Mouse (Mus musculus) common myeloid progenitor, adult 5-6 weeks (primary cell): Measurements from ENCODE around the gene Lysmd2. TPM values are rescaled to one million over a fixed set of nuclear protein-coding genes. Genes with fewer than 3 reads are reported as not detected.
A peak's percentile ranks its signal among the peaks of the same experiment; 100 is the strongest.
"Not testable (repeated sequence)": the region's sequence is repeated elsewhere in the genome, so short reads cannot be mapped to it uniquely, and the experiment has no call there.

Source experiments
- ATAC-seq: replicated peaks from 2 replicates; pipeline ENCODE4 v1.8.0; 2016; ENCODE audit warnings: low read depth, mild to moderate bottlenecking, moderate TSS enrichment, inconsistent platforms; ENCODE audit not compliant: poor library complexity, severe bottlenecking
- total RNA-seq: library from RNA; stranded (forward); fragments of 200-1000, 187-1606 nt; gene quantifications from 2 replicates; pipeline ENCODE4 v1.2.3, GENCODE M21; 2017

Gene Lysmd2
- total RNA-seq, 1 experiment from 2014 or later: 3.1 TPM

DNA sequence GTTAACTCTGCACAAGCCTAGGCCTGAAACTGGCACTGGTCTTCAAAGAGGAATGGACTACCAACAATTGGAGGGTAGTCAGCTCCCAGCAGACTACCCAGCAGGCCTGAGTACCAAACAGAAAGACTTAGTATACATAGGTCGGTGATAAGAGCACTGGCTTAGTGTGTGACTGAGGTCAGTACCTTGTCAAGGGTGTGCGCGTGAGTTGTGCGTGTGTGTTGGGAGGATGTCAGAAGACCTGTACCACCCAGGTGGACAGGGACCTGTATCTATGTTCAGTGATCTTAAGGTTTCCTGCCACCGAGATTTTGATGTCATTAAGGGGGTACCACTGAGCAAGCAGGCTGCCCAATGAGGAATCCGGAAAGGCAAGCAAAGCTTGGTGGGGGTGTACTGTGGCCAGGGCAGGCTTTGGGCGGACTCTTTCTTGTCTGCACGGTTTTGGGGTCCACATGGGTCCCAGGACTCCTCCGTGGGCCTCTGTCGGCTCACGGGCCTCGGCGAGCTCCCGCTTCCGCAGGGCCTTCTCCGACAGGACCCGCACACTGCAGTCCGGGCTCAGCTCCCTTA lies 472 bp upstream of the Lysmd2 start:
- peak; percentile 42 for ATAC-seq

DNA sequence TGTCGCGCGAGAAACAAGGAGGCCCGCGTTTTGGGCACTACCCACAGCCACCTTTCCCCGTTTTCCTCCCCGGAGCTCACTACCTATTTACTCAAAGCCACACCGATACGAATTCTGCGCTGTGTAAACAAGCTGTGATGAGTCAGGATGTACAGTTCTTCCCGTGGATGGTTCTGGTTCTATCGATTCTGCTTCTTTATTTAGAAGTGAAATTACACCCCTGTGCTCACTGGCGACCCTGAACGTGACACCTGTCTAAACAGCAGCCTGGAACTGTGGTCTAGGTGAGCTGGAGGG lies 715 bp downstream of the Lysmd2 start:
- ATAC-seq: peak; percentile 30; the same call in 1 of the 2 replicates

GRCm38 (mm10) chr9:75630823-75631454 lies 5.4 kb downstream of the Lysmd2 start:
- peak; percentile 24; the same call in 1 of the 2 replicates for ATAC-seq

DNA sequence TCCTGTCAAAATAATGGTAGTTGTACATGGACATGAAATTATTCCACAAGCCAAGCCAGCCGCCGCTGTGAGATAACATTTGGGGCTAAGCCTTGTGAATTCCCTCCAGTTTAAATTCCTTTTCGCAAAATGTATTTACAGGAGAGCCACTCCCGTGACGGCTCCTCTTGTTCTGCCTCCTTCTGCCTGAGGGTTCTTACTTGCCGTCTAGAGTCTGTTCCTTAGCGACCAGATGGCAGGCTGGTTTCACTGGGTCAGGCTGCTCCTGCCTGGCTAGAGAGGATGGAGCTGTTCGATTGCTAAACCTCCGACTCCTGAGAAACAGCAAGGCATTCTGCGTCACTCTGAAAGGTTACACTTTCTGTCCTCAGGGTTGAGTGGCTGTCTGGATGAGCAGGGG lies 6.6 kb downstream of the Lysmd2 start:
- no peak for ATAC-seq

DNA sequence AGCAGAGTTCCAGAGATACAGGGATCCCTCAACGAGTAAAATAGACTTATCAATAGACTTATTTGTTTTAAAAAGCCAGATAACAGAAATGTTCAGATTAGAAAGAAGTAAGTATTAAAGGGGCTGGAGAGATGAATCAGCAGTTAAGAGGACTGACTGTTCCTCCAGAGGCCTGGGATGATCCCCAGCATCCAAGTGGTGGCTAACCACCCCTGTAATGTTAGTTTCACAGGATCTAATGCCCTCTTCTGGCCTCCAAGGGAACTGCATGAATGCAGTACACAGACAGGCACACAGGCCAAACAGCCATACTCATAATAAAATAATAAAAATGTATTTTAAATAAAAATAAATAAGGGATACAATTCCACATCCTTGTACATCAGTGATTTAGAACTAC lies 7.4 kb downstream of the Lysmd2 start:
- ATAC-seq: peak; percentile 71; the same call in 1 of the 2 replicates

DNA sequence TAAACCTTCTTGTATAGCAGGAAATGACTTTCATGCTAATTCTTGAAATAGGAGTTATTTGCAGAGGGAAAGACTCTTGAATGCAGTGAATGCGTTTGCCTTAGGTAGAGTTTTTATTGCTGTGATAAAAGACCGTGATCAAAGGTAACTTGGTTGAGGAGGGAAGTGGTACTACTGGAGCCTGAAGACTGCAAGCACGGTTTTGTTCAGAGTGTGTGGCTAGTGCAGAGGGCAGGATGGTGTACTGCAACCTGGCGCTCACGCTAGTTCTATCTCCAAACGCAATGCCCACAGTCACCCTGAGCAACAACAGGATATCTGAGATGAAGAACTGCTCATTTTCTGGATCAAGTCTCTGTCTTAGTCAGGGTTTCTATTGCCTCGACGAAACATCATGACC lies 8.1 kb downstream of the Lysmd2 start:
- no peak for ATAC-seq

DNA sequence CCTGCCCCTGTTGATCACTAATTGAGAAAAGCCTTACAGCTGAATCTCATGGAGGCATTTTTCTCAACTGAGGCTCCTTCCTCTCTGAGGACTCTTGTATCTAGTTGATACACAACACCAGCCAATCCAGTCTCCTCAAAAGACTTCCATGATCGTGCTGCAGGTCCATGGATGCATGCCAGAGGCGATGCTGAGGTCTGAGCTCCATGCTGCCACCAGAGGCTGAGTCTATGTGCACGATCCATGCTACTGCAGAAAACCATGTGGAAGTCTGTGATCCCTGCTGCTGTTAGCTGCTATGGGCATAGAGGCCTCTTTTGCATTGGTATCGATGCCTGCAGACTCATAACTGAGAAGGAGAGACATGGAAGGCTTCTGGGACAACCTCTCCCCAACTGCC lies 8.7 kb downstream of the Lysmd2 start:
- no peak for ATAC-seq

GRCm38 (mm10) chr9:75645405-75645804 lies 19.9 kb downstream of the Lysmd2 start:
- ATAC-seq: no peak

GRCm38 (mm10) chr9:75653981-75654911 lies 28.7 kb downstream of the Lysmd2 start:
- no peak for ATAC-seq

- not testable (repeated sequence) for ATAC-seq
Observed at GRCm38 (mm10) chr9:75656456-75656855, 30.9 kb downstream of the Lysmd2 start.

DNA sequence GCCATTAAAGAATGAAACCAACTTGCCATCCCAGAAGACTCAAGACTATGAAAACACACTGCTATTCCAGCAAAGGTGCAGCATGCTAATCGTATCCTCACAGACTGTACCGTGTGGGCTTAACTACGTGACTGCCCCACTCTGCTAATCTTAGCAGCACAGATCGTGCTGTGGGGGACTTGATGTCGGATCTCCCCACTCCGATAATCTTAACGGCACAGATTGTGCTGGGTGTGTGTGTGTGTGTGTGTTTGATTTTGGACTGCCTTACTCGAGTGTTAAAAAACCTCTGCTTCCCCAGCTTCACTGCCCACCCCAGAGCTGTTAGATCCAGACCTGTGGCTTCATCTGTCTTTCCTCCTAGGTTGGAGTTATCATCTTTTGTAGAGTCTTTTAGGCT lies 35.4 kb downstream of the Lysmd2 start:
- no peak for ATAC-seq

DNA sequence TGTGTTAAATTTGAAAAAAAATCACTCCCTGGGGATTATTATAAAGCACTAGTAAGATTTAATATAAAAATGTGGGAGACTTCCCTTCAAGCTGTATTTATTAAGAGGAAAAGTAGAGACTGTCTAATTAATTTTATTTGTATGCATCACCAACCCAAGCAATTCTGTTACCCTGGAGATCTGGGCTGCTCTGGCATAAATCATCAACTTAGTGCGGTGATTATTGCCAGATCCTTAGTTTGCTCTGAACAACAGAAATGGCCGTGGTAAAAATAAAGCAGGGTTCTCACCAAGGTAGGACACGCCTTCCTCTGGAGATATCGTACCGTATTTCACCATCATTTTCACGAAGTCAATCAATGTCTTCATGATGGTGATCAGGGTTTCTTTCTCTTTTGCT lies 39.8 kb downstream of the Lysmd2 start:
- no peak for ATAC-seq

DNA sequence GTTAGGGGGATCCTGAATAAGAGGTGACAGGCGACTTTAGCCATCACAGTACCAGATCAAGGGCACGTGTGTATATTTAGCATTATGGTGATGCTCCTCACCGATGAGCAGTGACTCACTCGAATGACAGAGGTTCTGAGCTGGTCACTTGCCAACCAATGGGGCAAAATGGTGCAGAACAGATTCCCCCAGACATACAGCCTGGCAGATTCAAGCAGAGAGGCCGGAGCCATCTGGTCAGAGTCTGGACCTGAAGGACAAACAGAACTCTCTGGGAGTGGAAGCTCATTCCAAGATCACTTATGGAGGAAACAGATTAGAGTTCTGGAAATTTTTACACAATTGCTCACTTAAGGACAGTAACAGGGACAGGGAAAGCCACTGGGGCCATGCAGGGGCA lies 41.1 kb downstream of the Lysmd2 start:
- no peak for ATAC-seq

- ATAC-seq: no peak
Observed at GRCm38 (mm10) chr9:75672769-75673168, 47.2 kb downstream of the Lysmd2 start.

DNA sequence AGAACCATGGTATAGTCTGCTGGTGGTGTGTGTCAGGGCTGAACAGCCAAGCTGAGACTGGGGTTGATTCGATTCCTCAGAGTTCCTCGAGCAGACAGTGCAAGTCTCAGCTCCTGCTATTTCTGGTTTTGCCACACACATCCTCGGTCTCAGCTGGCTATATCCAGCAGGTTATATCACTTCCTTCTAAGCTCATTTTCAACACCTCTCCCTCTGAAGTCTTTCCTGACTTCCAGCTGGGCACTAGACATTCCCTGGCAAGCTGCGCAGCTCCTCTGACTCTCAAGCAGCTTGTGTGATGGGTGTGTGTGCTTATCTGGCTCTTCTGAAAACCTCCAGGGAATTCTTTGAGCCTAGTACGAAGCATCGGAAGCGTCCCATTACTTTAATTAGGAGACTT lies 50.7 kb downstream of the Lysmd2 start:
- no peak for ATAC-seq

DNA sequence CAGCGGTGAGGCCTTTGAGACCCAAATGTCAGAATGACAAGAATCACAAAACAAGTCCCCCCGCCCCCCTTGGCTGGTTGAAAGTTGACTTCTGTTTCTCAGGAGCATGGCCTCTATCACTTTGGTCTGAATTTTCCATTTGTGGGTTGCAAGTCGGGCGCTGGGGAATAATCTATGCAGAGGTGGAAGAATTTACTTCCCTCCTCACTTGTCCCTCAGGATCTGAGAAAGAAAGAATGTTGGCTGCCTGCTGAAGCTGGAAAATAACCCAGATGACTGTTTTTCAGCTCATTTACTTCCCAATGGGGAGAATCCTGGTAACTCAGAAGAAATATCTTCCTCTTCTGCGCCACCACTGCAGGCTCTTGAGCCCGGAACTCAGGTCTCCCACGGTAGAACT lies 52.8 kb downstream of the Lysmd2 start:
- ATAC-seq: no peak

DNA sequence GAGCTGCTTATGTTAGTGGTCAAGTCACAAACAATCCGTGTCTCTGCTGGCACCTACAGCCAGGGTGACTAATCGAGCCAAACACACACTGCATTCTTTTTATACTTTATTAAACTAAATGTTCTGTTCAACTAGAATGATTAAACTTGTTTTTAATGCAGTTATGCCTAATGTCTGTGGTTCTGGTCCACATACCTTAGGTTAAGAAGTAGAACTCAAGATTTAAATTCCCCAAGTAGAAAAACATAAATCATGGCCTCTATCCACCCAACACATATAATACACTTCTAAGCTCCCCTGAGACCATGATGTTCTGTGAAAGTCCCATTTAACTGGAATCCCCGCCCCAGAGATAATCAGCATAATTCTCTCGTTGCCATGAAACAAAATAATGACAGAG lies 54.1 kb downstream of the Lysmd2 start:
- no peak for ATAC-seq

- ATAC-seq: no peak
Observed at GRCm38 (mm10) chr9:75680606-75681005, 55.1 kb downstream of the Lysmd2 start.

DNA sequence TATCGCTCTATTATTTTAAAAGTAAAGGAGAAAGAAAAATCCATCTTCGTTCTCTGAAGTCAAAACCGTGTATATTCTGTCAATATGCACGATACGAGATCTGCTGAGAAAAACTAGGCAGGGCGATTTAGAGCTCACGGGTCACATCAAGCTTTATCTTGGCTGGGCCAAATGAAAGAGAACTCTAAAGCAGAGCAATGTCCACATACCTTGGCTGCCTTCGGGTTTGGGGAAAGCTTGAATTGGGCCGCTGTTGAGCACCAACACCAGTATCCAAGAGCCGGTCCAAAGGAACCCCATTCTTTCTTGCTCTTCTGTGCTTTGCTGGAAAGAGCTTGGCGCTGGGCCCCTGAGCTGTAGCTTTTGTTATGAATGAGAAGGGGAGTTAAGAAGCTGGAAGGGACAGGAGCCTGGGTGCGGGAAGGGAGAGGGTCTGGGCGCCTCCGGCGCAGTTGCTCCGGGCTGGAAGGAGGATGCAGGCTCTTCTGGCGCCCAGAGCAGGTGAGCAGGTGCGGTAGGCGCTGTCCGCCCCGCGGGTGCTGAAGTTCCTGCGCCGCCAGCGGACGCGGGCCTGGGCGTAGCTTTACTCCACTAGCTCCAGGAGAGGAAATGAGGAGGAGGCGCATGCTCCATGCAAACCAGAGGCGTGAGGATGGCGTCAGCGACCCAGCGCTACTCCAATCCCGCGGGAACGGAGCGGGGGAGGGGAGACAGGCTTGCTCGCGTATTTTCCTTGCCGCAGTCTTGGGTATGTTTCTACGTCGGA lies 58.1 kb downstream of the Lysmd2 start, which contains the start of gene Scg3:
Gene Scg3 (minus strand): TSS at position 631 of the 766 bp plus-strand sequence.
- peak; percentile 54; the same call in 1 of the 2 replicates for ATAC-seq

DNA sequence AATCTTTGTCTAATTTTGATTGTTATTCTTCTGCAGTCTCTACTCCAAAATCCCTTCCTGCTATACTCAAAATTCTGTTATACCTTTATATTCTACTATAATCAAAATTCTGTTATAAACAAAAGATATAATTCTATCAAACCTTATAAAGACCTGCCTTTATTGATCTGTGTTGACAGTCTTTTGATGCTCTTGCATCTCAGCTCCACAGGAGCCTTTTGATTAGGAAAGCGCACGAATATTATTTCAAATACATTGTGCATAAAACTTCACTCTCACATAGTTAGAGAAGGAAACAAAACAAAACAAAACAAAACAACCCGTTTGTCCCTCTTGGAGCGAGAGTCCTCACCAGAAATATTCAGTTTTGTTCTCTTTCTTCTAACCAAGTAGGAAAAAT lies 58.8 kb downstream of the Lysmd2 start:
- no peak for ATAC-seq
